Mouse (Mus musculus): ENCODE measurements around the gene Txnrd3. TPM values are rescaled to one million over a fixed set of nuclear protein-coding genes. Genes with fewer than 3 reads are reported as not detected.

Gene Txnrd3
- polyA plus RNA-seq, 1 experiment from 2014 or later = 10.8 TPM

DNA sequence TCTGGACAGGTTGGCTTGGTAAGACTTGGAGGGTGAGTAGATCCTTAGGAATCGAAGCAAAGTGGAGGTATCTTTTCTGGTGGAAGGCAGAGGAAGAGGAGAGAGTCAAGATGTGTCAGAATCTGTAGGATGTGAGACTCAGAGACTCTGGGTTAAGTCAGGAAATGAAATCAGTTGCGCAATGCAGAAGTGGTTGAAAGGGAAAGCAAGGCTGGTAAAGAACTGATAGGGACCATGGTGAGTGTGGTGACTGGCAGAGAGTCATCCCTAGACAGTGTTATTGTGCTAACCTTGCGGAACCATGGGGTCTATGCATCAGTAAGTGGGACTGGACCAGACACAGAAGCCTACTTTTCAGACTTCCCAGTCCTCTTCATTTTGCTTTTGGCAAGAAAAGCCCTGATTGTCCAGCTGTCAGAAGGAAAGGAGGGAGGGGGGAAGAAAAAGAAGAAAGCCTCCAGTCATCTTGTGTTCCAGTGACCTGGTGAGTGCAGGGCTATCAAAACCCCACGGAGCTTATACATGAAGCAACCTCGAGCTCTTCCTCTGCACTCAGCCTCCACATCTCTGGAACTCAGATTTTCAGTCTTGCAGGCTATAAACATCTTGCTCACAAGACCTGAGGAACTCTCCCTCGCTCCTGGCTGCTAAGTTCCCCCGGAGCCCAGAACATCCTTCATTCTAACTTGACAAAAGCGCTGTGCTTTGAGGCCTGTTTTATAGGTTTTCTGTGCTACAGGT, 15.6 kb upstream of the Txnrd3 start:
- no peaks in the 10 kb centered on the region for H3K36me3 ChIP-seq
- H3K4me1 ChIP-seq (replicated peaks) = peaks cover 6% of the 10 kb centered on the region; the same call in 1 of the 2 replicates
- WGBS = 58% methylated on average over 8 of the region's 8 CpGs
- H3K27me3 ChIP-seq = no peaks in the 10 kb centered on the region
- no peak overlapping the region for H3K4me2 ChIP-seq
- H3K9me3 ChIP-seq = no peaks in the 10 kb centered on the region
- H3K27ac ChIP-seq = no peak overlapping the region
- H3K9ac ChIP-seq (replicated peaks) = no peak overlapping the region
- no peak for ATAC-seq (ENCODE audit: insufficient number of reproducible peaks, insufficient read depth, low FRiP score, low TSS enrichment, low read depth)
- H3K4me3 ChIP-seq (replicated peaks) = no peak overlapping the region

DNA sequence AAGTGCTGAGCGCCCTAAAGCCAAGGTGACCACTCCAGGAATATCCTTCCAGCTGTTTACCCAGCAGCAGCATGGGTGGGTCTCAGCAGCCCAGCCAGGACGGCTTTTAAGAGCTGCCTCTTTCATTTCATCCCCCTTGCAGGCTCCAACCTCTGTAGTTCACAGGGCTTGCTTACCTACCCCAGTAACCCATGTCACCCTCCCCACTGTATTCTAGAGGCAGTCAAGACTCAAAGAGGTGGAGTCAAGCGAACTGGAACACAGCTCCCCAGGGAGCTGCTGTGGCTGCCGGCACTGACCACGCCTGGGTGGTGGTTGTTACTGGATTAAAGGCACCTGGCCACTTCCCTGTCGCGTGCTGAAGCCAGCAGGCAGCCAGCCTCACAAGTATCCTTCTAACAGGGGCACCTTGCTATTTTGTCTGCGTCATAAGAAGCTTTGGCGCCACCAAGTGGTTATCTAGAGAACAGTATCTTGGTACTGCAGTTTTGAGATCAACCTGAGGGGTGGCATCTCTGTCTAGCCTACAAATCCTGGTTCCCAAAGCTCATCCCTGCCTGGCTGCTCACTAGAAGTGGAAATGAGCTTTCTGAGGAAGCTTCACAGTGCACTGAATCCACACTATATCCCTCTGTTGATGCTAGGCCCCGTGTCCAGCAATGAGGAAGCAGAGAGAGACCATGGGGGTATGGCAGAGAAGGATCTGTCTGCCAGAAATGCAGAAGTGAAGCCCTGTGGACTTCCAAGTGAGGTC, 11.8 kb upstream of the Txnrd3 start:
- H3K9ac ChIP-seq (replicated peaks) = no peak overlapping the region
- 0 out of 2 replicates have a peak, but pooled peaks cover 2% of the 10 kb centered on the region for H3K27me3 ChIP-seq
- H3K4me2 ChIP-seq = peak overlapping the region; percentile 36; the same call in 1 of the 2 replicates
- no peak overlapping the region for H3K27ac ChIP-seq
- H3K4me3 ChIP-seq (replicated peaks) = no peak overlapping the region
- no peaks in the 10 kb centered on the region for H3K9me3 ChIP-seq
- peak; percentile 70; the same call in 1 of the 2 replicates for ATAC-seq (ENCODE audit: insufficient number of reproducible peaks, insufficient read depth, low FRiP score, low TSS enrichment, low read depth)
- no peaks in the 10 kb centered on the region for H3K36me3 ChIP-seq
- peaks cover 10% of the 10 kb centered on the region; the same call in 1 of the 2 replicates for H3K4me1 ChIP-seq (replicated peaks)
- 10% methylated on average over 10 of the region's 10 CpGs for WGBS

DNA sequence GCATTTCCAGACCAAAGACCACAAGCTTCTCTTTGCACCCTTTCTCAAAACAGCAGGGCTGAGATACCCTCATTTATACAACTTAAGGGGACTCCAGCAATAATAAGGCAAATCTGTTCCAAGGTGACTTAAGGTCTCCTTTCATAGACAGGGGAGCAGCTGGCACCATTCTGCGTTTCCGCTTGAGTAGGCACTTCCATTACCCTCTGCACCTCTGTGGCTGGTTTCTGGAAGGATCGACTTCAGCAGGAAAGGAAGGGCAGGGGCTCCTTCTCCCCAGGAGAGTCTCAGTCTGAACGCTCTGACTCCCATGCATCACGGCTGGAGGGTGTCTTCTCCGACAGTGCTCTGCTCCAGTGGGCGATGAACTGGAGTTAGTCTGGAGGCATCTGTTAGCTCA, 10.7 kb upstream of the Txnrd3 start:
- Histone ChIP-seq H3K27me3 (0 out of 2 replicates have a peak, but pooled peaks cover 2% of the 10 kb centered on the region), H3K27ac (no peak overlapping the region), H3K4me2 (no peak overlapping the region), H3K9me3 (no peaks in the 10 kb centered on the region), H3K4me1 (replicated peaks) (peaks cover 10% of the 10 kb centered on the region; the same call in 1 of the 2 replicates), H3K9ac (replicated peaks) (no peak overlapping the region), H3K4me3 (replicated peaks) (no peak overlapping the region), H3K36me3 (no peaks in the 10 kb centered on the region)
- ATAC-seq (ENCODE audit: insufficient number of reproducible peaks, insufficient read depth, low FRiP score, low TSS enrichment, low read depth) = no peak
- WGBS = 77% methylated on average over 7 of the region's 7 CpGs

DNA sequence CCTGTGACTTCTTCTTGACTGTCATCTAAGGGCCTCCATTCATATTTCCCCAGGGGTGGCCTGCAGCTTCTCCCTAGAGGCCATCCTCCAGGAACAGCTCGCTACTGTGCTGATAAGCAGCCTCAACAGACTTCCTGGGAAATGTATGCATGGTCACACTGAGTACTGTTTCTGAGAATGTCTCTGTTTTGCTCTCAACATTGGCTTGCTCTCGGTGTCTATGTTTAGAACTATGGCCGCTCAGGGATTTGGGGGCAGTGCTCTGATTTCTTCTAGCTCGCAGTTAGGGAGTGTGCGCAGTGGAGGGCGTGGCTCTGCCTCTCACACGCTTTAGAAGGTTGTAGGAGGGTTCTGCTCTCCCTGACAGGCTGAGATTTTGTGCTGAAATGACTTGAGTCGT, 9.4 kb upstream of the Txnrd3 start:
- no peak for ATAC-seq (ENCODE audit: insufficient number of reproducible peaks, insufficient read depth, low FRiP score, low TSS enrichment, low read depth)
- 49% methylated on average over 8 of the region's 8 CpGs for WGBS
- 0 out of 2 replicates have a peak, but pooled peaks cover 2% of the 10 kb centered on the region for H3K27me3 ChIP-seq

DNA sequence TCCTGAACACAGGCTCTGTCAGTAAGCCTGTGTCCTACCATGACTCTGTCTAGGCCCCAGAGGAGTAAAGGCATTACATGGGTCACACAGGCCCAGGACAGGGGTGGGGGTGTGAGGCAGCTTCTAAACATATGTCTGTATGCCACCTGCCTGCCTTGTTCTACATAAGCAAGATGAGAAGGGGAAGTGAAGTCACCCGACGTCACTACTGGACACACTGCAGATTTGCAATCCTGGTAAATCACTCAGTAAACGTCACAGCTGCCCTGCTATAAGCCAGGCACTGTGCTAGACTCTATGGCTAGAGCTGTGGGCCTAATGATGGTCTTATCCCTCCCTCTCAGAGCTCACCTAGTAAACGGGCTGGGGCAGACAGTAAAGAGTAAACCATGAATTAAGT, 5.8 kb upstream of the Txnrd3 start:
- Histone ChIP-seq H3K4me2 (no peak overlapping the region), H3K4me1 (replicated peaks) (peaks cover 4% of the 10 kb centered on the region; the same call in 1 of the 2 replicates), H3K4me3 (replicated peaks) (no peak overlapping the region), H3K9me3 (no peaks in the 10 kb centered on the region), H3K36me3 (no peaks in the 10 kb centered on the region), H3K27me3 (0 out of 2 replicates have a peak, but pooled peaks cover 2% of the 10 kb centered on the region), H3K27ac (no peak overlapping the region), H3K9ac (replicated peaks) (no peak overlapping the region)
- ATAC-seq (ENCODE audit: insufficient number of reproducible peaks, insufficient read depth, low FRiP score, low TSS enrichment, low read depth) = no peak
- WGBS = 70% methylated on average over 4 of the region's 4 CpGs

More for the DNA sequence above, 9.4 kb upstream of the Txnrd3 start:
- Histone ChIP-seq H3K9ac (replicated peaks) (no peak overlapping the region), H3K4me2 (no peak overlapping the region), H3K27ac (no peak overlapping the region), H3K36me3 (no peaks in the 10 kb centered on the region), H3K4me3 (replicated peaks) (no peak overlapping the region), H3K9me3 (no peaks in the 10 kb centered on the region), H3K4me1 (replicated peaks) (peaks cover 10% of the 10 kb centered on the region; the same call in 1 of the 2 replicates)

DNA sequence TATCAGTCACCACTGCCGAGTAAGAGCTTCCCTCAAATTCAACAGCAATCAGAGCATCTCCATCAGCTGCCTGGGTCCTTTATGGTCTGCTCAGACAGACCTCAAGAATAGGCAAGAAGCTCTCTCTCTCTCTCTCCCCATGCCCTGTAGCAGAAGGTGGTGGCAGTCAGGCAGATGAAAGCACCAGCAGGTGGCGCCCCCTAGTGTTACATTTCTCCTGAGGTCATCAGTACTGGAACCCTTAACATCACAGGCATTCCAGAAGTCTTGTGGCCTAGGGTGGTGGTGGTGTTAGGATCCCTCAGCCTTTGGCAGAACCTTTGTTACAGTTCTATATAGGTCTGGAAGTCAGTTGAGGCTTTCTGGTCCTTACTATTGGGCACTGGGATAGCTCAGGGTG, 4.8 kb upstream of the Txnrd3 start:
- no peak overlapping the region for H3K4me2 ChIP-seq
- 35% methylated on average over 2 of the region's 2 CpGs for WGBS

DNA sequence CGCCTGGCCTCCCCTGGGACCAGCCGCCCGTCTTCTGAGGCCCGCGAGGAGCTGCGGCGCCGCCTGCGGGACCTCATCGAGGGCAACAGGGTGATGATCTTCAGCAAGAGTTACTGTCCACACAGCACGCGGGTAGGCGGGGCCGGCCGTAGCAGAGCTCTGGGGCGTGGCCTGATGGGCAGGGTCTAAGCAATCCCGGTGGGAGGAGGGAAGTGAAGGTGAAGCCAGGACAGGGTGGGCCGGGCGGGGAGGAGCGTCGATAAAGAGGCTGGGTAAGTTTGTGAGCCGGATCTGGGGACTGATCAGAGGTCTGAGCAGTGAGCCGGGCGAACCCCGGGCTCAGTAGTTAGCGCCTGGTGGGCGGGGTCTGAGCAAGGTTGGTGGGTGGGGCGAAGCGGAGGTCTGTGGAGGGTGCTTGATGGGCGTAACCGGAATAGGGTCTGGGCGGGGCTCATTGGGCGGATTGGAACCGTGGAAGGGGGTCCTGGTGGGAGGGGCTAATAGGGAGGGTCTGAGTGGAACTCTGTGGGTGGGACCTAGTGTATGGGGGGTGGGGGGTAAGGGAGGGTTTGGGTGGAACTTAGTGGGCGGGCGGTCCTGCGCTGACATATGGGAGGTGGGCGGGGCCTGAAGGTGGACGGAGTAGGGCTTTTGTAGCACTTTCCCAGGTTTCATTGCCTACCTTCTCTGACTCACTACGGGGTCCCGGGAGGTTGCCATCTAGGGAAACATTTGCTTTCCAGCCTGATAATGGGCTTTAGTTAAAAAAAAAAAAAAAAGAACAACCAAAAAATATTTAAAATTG, 685 bp downstream of the Txnrd3 start:
- Histone ChIP-seq H3K27me3 (no peaks in the 10 kb centered on the region), H3K36me3 (no peaks in the 10 kb centered on the region), H3K27ac (peak overlapping the region; percentile 85), H3K4me1 (replicated peaks) (no peaks in the 10 kb centered on the region; the same call in 1 of the 2 replicates), H3K4me3 (replicated peaks) (peak overlapping the region; percentile 69), H3K4me2 (peak overlapping the region; percentile 72), H3K9me3 (no peaks in the 10 kb centered on the region), H3K9ac (replicated peaks) (peak overlapping the region; percentile 58)
- peak; percentile 91 for ATAC-seq (ENCODE audit: insufficient number of reproducible peaks, insufficient read depth, low FRiP score, low TSS enrichment, low read depth)
- WGBS = under 1% methylated on average over 39 of the region's 41 CpGs

More for the DNA sequence above, 4.8 kb upstream of the Txnrd3 start:
- ATAC-seq (ENCODE audit: insufficient number of reproducible peaks, insufficient read depth, low FRiP score, low TSS enrichment, low read depth) = no peak
- Histone ChIP-seq H3K27ac (no peak overlapping the region), H3K9me3 (no peaks in the 10 kb centered on the region), H3K9ac (replicated peaks) (no peak overlapping the region), H3K36me3 (no peaks in the 10 kb centered on the region), H3K4me1 (replicated peaks) (peaks cover 4% of the 10 kb centered on the region; the same call in 1 of the 2 replicates), H3K27me3 (0 out of 2 replicates have a peak, but pooled peaks cover 2% of the 10 kb centered on the region), H3K4me3 (replicated peaks) (no peak overlapping the region)

DNA sequence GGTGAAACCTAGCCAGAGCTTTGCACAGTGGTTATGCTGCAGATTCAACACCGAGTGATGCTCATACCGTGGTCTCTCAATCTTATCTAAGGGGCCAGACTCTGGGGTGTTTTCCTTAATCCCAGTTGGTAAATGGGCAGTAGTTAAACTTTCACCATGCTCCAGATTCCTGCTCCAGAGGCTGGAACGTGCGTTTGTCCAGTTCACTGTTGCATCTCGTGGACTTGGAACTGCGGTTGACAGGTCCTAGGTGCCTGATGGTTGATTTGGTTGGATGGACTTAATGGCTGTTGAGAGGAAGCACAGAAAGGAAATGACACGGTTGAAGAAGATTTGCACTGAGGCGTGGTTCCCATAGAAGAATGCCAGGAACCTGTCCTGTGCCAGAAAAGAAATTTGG, 6.1 kb downstream of the Txnrd3 start:
- Histone ChIP-seq H3K9me3 (no peaks in the 10 kb centered on the region), H3K36me3 (no peaks in the 10 kb centered on the region), H3K27me3 (no peaks in the 10 kb centered on the region), H3K4me3 (replicated peaks) (no peak overlapping the region), H3K4me2 (no peak overlapping the region), H3K4me1 (replicated peaks) (no peaks in the 10 kb centered on the region), H3K27ac (no peak overlapping the region), H3K9ac (replicated peaks) (no peak overlapping the region)
- 91% methylated on average over 8 of the region's 8 CpGs for WGBS
- no peak for ATAC-seq (ENCODE audit: insufficient number of reproducible peaks, insufficient read depth, low FRiP score, low TSS enrichment, low read depth)

DNA sequence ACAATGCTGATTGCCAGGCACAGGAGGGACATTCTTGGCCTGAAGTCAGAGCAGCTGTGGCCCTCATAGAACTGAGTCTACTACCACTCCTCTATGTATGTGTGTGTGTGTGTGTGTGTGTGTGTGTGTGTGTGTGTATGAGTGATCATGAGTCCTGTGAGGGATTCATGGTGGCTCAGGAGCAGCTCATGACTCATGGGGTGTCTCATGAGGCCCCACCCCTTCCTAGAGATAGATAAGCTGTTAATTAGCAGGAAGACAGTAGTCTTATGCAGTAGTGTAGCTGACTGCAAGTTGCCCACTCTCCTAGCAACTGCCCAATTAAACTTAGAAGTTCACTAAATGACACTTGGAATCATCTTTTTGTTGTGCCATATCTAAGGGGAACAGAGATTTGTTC, 8.0 kb downstream of the Txnrd3 start:
- Histone ChIP-seq H3K4me1 (replicated peaks) (no peaks in the 10 kb centered on the region), H3K9me3 (no peaks in the 10 kb centered on the region), H3K27ac (no peak overlapping the region), H3K36me3 (no peaks in the 10 kb centered on the region), H3K4me2 (no peak overlapping the region), H3K27me3 (no peaks in the 10 kb centered on the region), H3K4me3 (replicated peaks) (no peak overlapping the region), H3K9ac (replicated peaks) (no peak overlapping the region)
- ATAC-seq (ENCODE audit: insufficient number of reproducible peaks, insufficient read depth, low FRiP score, low TSS enrichment, low read depth) = no peak

DNA sequence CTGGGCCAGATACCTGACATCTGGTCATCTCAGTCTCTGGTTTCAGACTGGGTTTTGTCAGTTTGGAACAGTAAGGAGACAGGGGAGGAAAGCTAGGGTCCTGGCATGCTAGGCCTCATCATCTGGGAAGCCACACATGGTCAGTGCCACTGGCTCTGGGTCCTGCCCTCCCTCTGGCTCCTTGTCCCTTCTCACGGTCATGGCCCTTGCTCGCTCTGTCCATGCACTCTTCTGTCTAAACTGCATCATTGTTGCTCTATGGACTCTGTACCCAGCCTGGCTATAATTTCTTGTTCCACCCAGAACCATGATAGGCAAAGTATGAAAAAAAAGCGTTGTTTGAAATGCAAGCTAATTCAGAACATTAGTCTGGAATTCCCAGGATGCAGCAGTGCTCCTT, 11.2 kb downstream of the Txnrd3 start:
- Histone ChIP-seq H3K4me1 (replicated peaks) (no peaks in the 10 kb centered on the region), H3K4me2 (no peak overlapping the region), H3K36me3 (no peaks in the 10 kb centered on the region), H3K9ac (replicated peaks) (no peak overlapping the region), H3K27me3 (no peaks in the 10 kb centered on the region), H3K9me3 (no peaks in the 10 kb centered on the region), H3K4me3 (replicated peaks) (no peak overlapping the region), H3K27ac (no peak overlapping the region)
- WGBS = 94% methylated on average over 3 of the region's 3 CpGs
- ATAC-seq (ENCODE audit: insufficient number of reproducible peaks, insufficient read depth, low FRiP score, low TSS enrichment, low read depth) = no peak

DNA sequence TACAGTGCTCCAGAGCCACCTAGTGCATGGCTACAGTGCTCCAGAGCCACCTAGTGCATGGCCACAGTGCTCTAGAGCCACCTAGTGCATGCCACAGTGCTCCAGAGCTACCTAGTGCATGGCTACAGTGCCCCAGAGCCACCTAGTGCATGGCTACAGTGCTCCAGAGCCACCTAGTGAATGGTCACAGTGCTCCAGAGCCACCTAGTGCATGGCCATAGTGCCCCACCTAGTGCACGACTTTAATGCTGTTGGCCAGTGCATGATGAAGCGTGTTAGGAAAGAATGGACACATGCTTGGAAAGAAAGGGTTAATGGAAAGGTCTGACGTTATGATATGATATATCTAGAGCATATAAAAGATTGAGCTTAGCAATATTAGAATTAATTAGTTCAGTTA, 14.6 kb downstream of the Txnrd3 start:
- no peak for ATAC-seq (ENCODE audit: insufficient number of reproducible peaks, insufficient read depth, low FRiP score, low TSS enrichment, low read depth)
- no peaks in the 10 kb centered on the region for H3K27me3 ChIP-seq

More for the DNA sequence above, 14.6 kb downstream of the Txnrd3 start:
- Histone ChIP-seq H3K27ac (no peak overlapping the region), H3K9me3 (no peaks in the 10 kb centered on the region), H3K4me3 (replicated peaks) (no peak overlapping the region), H3K4me2 (no peak overlapping the region), H3K36me3 (no peaks in the 10 kb centered on the region), H3K9ac (replicated peaks) (no peak overlapping the region), H3K4me1 (replicated peaks) (no peaks in the 10 kb centered on the region)
- 75% methylated on average over 3 of the region's 3 CpGs for WGBS

All from limb, embryonic 12.5 days (tissue).